In the genomic region with DNA sequence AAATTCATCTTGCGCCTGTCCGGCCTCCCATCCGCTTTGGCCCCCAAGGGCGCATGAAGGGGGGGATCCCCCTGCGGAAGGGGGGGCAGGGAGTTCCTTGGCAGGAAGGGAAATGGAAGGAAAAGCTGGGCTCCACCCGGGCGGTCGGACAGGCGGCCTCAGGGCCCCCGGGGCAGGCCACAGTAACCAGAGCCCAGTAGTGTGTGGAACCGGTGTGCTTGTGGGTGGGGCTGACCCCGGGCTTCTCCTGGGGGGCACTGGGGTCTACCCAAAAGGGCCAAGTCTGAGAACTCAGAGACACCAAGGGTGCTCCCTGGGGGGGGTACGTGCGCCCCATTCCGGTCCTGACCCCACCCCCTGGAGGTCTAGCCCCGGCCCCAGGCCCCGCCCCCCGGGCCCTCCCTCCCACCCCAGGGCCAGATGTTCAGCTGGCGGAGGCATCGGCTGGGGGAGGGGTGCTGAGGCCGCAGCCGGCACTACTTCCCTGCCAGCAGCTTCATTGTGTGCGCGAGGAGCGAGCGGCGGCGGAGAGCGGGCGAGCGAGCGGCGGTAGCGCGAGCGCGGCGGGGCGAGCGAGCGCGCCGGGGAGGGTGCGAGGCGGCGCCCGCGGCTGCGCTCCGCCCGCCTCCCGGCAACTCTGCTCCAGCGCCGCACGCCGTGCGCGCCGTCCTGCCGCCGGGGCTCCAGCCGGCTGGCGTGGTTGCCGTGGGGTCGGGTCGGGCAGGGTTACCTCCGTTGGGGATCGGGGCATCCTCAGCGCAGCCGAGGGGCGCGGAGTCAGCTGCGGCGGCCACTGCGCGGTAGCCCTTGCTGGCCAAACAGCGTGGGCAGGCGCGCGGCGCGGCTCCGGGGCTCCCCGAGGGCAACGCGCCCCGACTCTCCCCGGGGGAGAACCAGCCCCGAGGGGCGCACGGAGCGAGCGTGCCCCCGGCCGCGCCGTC, we compare ENCODE assay signal across 8 mouse cellular contexts. TPM values are rescaled to one million over a fixed set of nuclear protein-coding genes. Genes with fewer than 3 reads are reported as not detected.
DNase-seq lines count a peak whose midpoint lies in the region; ATAC-seq and TF ChIP-seq lines count a peak whose summit lies in the region.

No protein-coding gene starts in this region.

- H3K27ac ChIP-seq in bone marrow, adult 2 months (ENCODE audit: control insufficient read depth, insufficient read depth, low read depth, low read length, poor library complexity), result peak overlapping the region; percentile 54; the same call in 1 of the 2 replicates
- H3K27ac ChIP-seq in forebrain, embryonic 14.5 days (ENCODE audit: low read depth, low read length), result peak overlapping the region; percentile 100
- peak overlapping the region; percentile 93 for H3K27ac ChIP-seq in layer of hippocampus, adult 2 months

- DNase-seq in ES-CJ7 (ENCODE audit: low read depth, low spot score), result peak; percentile 85
- peak; percentile 94 for DNase-seq in forebrain, embryonic 14.5 days (ENCODE audit: low spot score)
- peak; percentile 73 for DNase-seq in heart, postnatal 25 days (ENCODE audit: low spot score)
- peak in 1 of 2 experiments; percentile 78 for DNase-seq in layer of hippocampus, adult 2 months (ENCODE audit: low spot score in 2 of 2)
- DNase-seq in lung, postnatal 10 days, result peak; percentile 90
- DNase-seq in ovary, postnatal 14 days (ENCODE audit: low spot score), result peak; percentile 78
- peak; percentile 61 for DNase-seq in urinary bladder, adult 2 months (ENCODE audit: low spot score)

- no peaks in the 10 kb centered on the region for H3K9me3 ChIP-seq in forebrain, embryonic 14.5 days (replicated peaks; ENCODE audit: control insufficient read depth, low read length)

- peak; percentile 53 for ATAC-seq in forebrain, embryonic 14.5 days

- no peaks in the 10 kb centered on the region for H3K4me1 ChIP-seq in bone marrow, adult 2 months (ENCODE audit: control insufficient read depth, insufficient read depth, low read length)
- peaks cover 54% of the 10 kb centered on the region for H3K4me1 ChIP-seq in forebrain, embryonic 14.5 days (ENCODE audit: control insufficient read depth, insufficient read depth, low read length)

- TF ChIP-seq CTCF in bone marrow, adult 2 months (IDR thresholded peaks at IDR 0.05; ENCODE audit: control insufficient read depth, insufficient read depth, low read length), result no peak
- TF ChIP-seq CTCF in layer of hippocampus, adult 2 months (conservative IDR thresholded peaks at IDR 0.05), result no peak

- H3K9ac ChIP-seq in forebrain, embryonic 14.5 days (ENCODE audit: low read length), result peak overlapping the region; percentile 99

- H3K4me3 ChIP-seq in bone marrow, adult 2 months (replicated peaks; ENCODE audit: control insufficient read depth, low read depth, low read length), result peak overlapping the region; percentile 53
- peak overlapping the region; percentile 94 for H3K4me3 ChIP-seq in forebrain, embryonic 14.5 days (ENCODE audit: low read depth, low read length)
- H3K4me3 ChIP-seq in layer of hippocampus, adult 2 months, result peak overlapping the region; percentile 71

- peaks cover 28% of the 10 kb centered on the region for H3K36me3 ChIP-seq in forebrain, embryonic 14.5 days (ENCODE audit: control insufficient read depth, insufficient read depth, low read length)

- peak; percentile 34; the same call in 1 of the 2 replicates for TF ChIP-seq POLR2A in bone marrow, adult 2 months (IDR thresholded peaks at IDR 0.05; ENCODE audit: borderline replicate concordance, control insufficient read depth, low read depth, low read length)

- intact Hi-C loops in heart, postnatal 25 days (cut with DNase I), result loop anchor here (1.0 kb wide), 1 partner anchor 150 kb away; no protein-coding TSS in a partner anchor

- no peaks in the 10 kb centered on the region for H3K27me3 ChIP-seq in forebrain, embryonic 14.5 days (replicated peaks; ENCODE audit: control insufficient read depth, insufficient read depth, low read length)

- WGBS in bone marrow, adult 2 months, result 1% methylated on average over 86 of the region's 97 CpGs
- under 1% methylated on average over 81 of the region's 97 CpGs for WGBS in forebrain, embryonic 14.5 days

- peak overlapping the region; percentile 88 for H3K4me2 ChIP-seq in forebrain, embryonic 14.5 days (ENCODE audit: low read length)

RNA-seq across cellular contexts. Expression of a gene that starts 0.9 kb away (rescaled TPM):
- polyA plus RNA-seq in bone marrow, adult 2 months (2011; ENCODE audit: insufficient read depth, insufficient read length, low replicate concordance, missing spikeins), result 4.4 and 19.6 TPM in 2 replicates
- 36.2 and 36.6 TPM in 2 replicates for polyA plus RNA-seq in forebrain, embryonic 14.5 days (2014; fragmentation: Nextera tagmentation; extraction: Ambion mirVana)
- 1 to 10 TPM; 6.9 to 7.5 TPM for total RNA-seq in heart, postnatal 25 days (2021)
- 10 to 100 TPM; 17.0 to 18.2 TPM for total RNA-seq in layer of hippocampus, adult 2 months (2021)
- polyA plus RNA-seq in urinary bladder, adult 2 months (2012; rRNA removed), result 10.2 and 10.4 TPM in 2 replicates

RNA-seq across cellular contexts. Expression of a gene that starts 27.1 kb away (rescaled TPM):
- polyA plus RNA-seq in bone marrow, adult 2 months (2011; ENCODE audit: insufficient read depth, insufficient read length, low replicate concordance, missing spikeins), result 16.3 and 17.7 TPM in 2 replicates
- polyA plus RNA-seq in forebrain, embryonic 14.5 days (2014; fragmentation: Nextera tagmentation; extraction: Ambion mirVana), result 62.7 and 69.6 TPM in 2 replicates
- 10 to 100 TPM; 14.4 to 17.7 TPM for total RNA-seq in heart, postnatal 25 days (2021)
- total RNA-seq in layer of hippocampus, adult 2 months (2021), result 10 to 100 TPM; 34.2 to 38.1 TPM
- 25.7 and 27.6 TPM in 2 replicates for polyA plus RNA-seq in urinary bladder, adult 2 months (2012; rRNA removed)

RNA-seq across cellular contexts. Expression of a gene that starts 50.6 kb away (rescaled TPM):
- polyA plus RNA-seq in bone marrow, adult 2 months (2011; ENCODE audit: insufficient read depth, insufficient read length, low replicate concordance, missing spikeins), result 369 and 431 TPM in 2 replicates
- 772 and 935 TPM in 2 replicates for polyA plus RNA-seq in forebrain, embryonic 14.5 days (2014; fragmentation: Nextera tagmentation; extraction: Ambion mirVana)
- total RNA-seq in heart, postnatal 25 days (2021), result 100 to 1,000 TPM; 407 to 462 TPM
- 1,000 to 10,000 TPM in 1 of 2 experiments, 100 to 1,000 TPM in 1; 959 to 1,016 TPM for total RNA-seq in layer of hippocampus, adult 2 months (2021)
- 508 and 528 TPM in 2 replicates for polyA plus RNA-seq in urinary bladder, adult 2 months (2012; rRNA removed)
